Mouse (Mus musculus): ENCODE results near the gene Krt88.

- no peak for TF ChIP-seq POLR2A (IDR thresholded peaks at IDR 0.05; ENCODE audit: low read depth, low read length)
- TF ChIP-seq CTCF (IDR thresholded peaks at IDR 0.05; ENCODE audit: extremely low read depth, insufficient read length, insufficient replicate concordance, low read depth, low read length), result no peak
Observed at GRCm38 (mm10) chr15:101420903-101421302, 26.6 kb upstream of the Krt88 start.
